Mouse (Mus musculus): ENCODE measurements around the gene Mmp8.

Mmp8 gene

DNA sequence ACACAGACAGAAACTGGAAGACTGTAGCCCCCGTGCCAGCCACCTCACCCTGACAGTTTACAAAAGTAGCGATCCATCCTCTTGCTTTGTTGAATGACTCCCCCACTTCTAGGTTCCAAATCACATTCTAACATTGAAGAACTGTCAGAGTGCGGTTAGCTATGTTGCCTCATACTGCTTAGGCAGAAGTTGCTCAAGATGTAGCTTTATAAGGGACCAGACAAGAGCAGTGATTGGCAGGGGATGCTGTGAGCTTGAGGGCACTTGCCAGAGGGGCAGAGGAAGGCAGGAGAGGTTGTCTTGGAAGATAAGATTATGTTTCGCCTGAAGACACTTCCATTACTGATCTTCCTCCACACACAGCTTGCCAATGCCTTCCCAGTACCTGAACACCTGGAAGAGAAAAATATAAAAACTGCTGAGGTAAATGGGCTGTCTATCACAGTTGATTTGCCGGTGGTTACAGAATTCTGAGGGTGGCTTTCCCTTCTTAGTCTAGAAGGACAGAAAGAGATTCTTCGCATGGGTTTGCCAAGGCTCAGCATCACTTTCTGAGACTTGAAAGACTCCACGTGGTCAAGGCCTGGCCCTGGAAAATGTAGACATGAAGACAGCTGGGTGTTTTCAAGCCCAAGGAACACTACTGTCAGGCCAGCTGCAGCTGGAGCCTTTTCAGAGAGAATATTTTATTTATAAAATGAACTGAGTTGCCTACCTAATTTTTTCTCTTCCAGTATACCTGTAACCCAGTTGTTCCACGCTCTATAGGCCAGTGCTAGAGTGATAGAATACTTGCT, at the start of gene Mmp8:
Gene Mmp8 (plus strand): TSS at position 236 of the 797 bp plus-strand sequence.
- no peak for DNase-seq (ENCODE audit: low spot score in 2 of 2)

DNA sequence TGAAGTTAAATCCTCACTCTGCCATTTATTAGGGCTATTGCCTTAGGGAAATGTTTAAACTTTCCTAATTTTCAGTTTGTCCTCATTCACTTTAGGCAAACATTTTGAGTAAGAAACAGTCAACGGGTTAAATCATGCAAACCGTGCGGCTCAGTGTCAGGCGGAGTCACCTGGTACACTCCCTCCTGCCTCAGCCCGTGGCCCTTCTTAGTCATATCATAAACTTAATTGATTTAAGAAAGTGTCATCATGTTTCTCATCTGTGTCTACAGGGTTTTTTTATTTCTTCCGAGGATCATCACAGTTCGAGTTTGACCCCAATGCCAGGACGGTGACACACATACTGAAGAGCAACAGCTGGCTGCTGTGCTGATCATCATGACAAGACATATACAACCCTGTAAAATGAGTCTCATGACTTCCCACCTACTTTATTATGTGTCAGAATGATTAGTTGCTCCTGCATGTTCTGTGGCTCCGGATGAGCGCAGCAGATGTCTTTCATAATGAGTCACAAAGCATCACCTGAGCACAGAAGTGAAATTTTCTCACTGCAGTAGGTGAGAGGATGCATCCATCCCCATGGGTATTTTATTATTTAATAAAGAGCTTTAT, 48.5 kb upstream of the Mmp8 start:
- no peak for DNase-seq (ENCODE audit: low spot score in 2 of 2)

DNA sequence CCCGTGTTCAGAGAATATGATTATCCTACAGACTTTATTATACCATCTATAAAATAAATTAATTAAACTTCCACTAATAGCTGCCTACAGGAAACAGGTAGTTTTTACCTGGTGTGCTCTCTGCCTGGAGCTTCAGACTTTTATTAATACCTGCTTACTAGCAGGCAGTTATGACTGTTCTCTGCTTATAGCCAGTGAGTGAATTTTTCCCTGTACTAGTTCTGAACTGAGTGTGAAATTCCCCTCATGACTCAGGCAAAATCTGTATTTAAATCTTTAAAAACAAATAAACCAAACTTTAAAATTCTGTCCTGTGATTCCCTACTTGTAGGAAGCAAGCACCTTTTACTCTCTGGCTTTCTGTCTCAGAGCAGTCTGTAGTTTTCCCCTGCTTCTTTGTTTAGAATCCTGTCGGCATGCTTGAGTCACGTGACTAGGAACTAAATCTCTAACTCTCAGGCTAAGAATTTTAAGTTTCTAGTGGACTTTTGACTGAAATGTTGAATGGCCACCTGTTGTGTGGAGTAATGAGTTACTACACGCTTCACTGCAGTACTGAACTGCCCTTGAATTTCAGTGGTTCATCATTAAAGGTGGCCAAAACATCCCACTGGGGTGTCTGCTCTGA, 40.2 kb upstream of the Mmp8 start:
- DNase-seq (ENCODE audit: low spot score in 2 of 2): no peak

DNA sequence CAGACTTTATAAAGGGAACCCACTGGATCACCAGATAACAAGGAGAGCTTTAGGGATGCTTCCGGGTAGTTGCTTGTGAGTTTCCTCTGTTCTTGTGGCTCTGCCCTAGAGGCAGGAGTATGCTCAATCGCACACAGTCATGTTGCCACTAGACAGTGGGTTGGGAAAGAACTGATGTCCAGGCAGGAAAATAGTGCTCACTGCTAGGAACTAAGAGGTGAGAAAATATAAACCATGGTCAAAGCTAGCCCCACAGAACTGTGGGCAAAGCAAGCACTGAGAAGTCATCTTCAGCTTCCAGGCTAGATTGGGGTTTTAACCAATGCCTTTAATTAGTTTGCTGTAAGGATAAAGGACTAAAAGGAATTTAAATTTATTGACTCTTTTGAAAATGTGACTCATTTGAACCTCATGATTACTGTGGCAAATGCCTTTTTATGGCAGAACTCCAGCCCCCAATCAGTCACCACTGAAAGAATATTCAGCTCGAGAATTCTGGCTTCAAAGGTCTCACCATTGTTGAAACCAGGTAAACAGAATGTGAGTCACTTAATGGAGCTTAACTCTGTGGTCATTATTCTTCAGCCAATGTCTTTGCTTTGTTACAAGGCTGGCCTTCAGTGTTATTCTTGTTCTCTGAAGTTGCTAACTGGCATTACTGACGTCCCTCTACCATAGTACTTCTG, 31.9 kb upstream of the Mmp8 start:
- no peak for DNase-seq (ENCODE audit: low spot score in 2 of 2)

DNA sequence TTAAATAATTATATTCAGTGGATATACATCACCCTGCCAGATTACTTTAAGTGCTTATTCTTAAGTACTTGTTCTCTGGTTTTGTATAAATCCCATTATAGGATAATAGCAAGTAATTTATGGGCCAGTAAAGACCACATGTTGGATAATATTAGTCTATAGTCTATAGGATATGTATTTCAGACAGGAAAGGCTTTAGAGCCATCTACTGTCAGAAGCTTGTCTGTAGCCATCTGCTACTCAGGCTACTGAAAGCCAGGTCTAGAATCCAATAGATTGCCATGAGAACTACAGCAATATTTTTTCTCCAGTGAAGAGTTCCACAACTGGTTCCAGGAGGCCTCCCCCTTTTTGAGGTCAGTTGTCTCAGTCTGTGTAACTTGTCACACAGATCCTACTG, 15.5 kb upstream of the Mmp8 start:
- DNase-seq (ENCODE audit: low spot score in 2 of 2): no peak

DNA sequence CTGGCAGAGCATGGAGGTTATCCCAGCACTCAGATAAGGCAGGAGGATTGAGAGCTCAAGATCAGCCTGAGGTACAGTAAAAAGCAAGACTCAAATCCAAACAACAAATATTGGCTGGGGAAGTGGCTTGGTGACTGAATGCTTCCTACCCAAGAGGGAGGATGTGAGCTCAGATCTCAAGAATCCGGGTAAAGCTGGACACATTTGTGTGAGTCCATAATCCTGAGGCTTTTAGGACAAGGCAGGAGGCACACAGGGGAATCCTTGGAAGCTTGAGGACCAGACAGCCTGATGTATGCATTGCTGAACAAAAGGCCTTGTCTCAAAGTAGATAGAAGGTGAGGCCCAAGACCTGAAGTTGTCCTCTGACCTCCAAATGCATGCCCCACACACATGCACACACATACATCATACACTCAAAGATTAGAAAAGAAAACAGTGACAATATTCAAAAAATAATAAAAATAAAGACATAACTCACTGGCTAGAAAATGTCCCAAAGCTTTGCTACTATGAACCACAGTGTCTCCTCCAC, 13.3 kb upstream of the Mmp8 start:
- no peak for DNase-seq (ENCODE audit: low spot score in 2 of 2)

DNA sequence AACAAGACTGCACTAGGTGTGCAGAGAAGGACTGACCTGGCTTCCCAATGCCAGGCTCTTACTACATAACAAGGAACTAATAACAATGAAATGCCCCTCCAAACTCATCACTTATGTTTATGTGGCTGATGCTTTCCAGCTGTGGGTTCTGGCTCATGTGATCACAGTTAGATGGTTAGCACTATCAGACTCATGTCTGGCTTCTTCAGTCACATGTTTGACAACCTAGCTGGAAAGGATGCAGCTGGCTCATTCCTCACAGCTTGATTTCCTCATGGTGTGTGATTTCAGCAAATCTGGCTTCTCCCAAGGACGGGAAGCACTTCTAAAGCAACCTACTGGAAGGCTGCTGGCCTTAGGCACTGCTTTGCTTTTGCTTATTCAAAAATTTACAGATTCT, 12.8 kb upstream of the Mmp8 start:
- DNase-seq (ENCODE audit: low spot score in 2 of 2): no peak

DNA sequence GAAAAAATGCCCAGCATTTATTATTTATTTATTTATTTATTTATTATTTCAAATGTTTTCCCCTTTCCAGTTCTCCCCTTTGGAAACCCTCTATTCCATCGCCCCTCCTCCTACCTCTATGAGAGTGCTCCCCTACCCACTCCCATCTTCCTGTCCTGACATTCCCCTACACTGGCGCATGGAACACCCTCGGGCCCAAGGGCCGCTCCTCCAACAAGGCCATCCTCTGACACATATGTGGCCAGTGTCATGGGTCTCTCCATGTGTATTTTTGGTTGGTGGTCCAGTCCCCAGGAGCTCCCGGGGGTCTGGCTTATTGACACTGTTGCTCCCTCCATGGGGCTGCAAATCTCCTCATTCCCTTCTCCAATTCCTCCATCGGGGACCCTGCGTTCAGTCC, 12.3 kb upstream of the Mmp8 start:
- no peak for DNase-seq (ENCODE audit: low spot score in 2 of 2)

DNA sequence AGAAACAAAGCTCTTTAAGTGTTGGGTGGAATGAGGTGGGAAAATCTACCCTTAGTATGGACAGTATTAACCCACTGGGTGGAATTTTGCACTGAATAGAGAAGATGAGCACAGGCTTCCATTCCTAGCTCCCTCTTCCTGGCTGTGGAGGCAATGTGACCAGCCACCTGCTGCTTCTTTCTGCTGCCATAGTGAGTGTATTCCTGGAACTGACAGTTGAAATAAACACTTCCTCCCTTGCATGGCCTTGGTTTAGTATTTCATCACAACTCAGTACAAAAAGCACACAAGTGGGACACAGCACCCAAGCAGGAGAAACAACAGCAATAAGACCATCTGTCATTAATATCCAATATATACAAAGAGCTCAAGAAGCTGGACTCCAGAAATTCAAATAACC, 6.3 kb upstream of the Mmp8 start:
- DNase-seq (ENCODE audit: low spot score in 2 of 2): no peak

DNA sequence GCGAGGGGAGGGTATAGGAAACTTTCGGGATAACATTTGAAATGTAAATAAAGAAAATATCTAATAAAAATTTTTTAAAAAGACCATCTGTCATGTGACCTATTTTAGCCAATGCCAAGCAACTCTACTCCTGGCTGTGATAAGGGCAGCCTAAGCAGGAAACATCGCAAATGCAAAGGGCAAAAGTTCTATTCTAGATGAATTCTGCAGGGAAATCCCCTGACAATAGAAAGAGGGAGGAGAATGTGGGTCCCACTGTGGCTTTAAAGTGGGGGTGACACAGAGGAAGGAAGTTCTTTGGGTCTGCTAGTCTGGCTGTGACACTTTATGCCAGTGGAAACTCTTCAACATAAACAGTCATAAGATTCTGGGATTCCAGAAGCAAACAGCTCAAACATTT, 4.7 kb upstream of the Mmp8 start:
- DNase-seq (ENCODE audit: low spot score in 2 of 2): no peak

DNA sequence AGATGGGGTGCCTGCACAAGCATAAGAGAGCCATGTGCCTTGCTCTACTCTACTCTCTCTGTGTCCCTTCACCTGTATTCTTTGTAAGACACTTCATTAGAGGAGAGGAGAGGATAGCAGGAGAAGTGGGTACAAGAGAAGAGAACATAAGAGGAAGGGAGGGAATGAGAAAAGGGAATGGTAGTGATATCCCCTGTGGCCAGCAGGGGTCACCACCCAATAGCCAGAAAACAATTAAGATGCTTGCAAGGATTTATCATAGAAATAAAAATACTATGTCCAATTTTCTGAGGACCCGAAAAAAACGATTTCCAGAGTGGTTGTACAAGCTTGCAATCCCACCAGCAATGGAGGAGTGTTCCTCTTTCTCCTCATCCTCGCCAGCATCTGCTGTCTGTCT, 3.9 kb upstream of the Mmp8 start:
- DNase-seq (ENCODE audit: low spot score in 2 of 2): no peak

DNA sequence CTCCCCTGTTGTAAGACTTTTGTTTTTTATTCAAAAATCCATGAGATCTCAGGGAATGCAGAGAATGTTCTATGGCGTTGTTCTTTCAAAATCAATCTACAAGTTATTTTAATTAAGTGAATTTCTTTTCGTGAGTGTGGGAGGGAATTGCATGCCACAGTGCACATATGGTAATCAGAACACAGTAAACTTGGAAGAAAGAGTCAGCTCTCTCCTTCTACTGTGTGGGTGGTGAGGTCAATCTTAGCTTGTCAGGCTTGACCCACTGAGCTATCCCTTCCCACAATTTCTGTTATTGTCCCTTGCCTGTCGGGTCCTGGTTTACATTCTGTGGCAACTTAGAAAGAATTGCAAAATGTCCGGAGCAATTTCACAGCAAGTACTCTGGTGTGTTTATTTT, 1.8 kb downstream of the Mmp8 start:
- DNase-seq (ENCODE audit: low spot score in 2 of 2): no peak

DNA sequence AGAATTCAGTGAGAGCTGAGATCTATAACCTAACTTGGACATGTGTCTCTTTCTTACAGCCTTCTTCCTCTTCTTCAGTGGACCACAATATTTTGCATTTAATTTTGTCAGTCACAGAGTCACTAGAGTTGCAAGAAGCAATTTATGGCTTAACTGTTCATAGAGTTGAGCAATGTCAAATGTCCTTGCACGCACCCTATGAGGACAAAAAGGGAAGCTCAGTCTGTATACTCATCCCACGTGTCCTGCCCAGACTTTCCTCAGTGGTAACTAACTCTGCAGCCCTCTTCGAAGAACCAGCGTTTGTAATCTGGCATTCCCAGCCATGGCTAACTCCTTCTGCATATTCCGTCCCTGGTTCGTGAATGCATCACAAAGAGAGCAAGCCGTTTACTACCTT, 9.1 kb downstream of the Mmp8 start:
- DNase-seq (ENCODE audit: low spot score in 2 of 2): no peak

DNA sequence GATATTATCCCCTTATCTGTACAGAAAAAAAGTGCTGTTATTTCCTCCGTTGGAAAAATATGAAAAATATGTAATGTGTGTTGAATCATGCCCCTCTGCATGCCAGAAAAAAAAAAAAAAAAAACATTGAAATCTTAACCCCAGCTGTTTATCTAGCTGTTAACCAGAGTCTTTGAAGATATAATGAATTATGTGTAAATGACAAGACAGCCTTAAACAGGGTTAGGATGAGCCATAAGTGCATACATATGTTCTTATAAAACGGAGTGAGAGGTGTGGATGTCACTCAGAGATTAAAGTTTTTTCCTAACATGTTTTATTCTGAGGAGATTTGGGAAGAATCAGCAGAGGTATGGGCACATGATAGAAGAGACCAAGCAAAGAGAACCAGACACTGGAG, 9.7 kb downstream of the Mmp8 start:
- DNase-seq (ENCODE audit: low spot score in 2 of 2): no peak

DNA sequence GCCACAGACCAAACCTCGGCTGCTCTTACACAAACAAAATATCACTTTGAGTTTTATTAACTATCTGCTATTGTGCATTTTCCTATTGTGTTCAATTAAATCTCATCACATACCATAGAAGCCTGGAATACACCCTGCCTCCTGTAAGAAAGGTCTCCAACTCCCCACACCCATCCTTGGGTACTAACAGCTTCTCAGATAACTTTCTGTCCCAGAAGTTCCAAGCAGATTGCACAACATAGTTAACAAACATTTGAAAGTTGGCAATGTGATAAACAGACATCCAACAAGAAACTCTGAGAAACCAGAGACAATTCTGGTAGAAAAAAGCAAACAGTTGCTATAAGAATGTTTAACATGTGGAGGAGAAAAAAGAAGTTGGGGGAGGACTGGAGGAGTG, 12.2 kb downstream of the Mmp8 start:
- DNase-seq (ENCODE audit: low spot score in 2 of 2): no peak

DNA sequence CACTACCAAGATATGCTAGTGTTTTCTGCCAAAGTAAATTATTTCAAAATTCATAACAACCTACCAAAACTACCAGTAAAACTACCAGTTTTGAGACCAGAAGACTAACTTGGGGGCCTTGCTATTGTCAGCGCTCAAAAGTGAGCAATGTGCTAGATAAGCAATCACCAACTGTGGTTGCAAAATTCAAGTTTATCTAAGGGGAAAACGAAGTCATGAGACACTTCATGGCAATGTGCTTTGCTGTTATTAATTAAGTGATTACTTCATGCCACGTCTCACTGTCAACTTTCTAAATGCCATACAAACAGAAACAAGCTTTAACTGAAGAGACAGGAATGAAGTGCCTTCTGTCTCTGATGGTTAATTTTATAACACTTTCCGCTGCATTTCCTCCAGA, 12.9 kb downstream of the Mmp8 start, which contains the start of gene Mmp27:
Gene Mmp27 (plus strand): TSS at position 235 of the 400 bp plus-strand sequence.
- DNase-seq (ENCODE audit: low spot score in 2 of 2): no peak

DNA sequence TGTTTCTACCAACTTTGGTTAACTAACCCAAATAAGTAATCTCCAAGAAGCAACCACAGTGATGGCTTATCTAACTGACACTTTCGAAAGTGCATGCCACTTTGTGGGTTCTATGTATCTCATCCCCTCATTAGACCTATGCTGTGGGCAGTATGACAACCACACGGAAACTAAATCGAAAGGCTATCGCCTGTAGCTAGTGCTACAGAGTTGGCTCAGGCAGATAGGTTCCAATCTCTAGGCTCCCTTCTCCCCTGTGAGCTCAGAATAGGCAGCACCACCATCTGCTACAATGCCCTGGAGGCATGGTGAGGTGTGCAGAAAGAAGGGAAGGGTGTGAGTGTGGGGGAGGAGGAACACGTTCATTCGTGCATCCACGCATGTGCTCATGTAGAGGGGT, 13.9 kb downstream of the Mmp8 start:
- no peak for DNase-seq (ENCODE audit: low spot score in 2 of 2)

DNA sequence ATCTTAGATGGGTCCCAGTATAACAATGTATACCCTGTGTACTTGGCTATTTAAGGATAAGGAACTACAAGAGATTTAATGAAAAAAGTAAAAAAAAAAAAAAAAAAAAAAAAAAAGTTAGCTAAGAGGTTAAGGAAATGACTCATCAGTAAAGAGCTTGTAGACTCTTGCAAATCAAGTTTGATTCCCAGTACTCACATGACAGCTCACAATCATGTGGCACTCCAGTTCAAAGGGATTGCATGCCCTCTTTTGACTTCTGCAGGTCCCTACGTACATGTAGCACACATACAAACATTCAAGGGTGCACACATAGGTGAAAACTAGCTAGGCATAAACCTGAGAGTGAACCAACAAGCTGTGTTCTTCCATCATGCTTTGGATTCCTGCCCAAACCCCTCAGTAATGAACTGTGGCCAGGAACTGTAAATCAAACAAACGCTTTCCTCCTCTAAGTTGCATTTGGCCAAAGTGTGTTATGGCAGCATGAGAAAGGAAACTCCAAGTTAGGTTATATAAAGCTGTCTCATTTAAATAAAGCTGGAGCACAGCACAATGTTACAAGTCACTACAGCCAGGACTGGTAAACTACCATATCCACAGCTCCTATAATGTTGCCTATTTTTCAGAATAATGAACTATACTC, 14.5 kb downstream of the Mmp8 start:
- no peak for DNase-seq (ENCODE audit: low spot score in 2 of 2)

DNA sequence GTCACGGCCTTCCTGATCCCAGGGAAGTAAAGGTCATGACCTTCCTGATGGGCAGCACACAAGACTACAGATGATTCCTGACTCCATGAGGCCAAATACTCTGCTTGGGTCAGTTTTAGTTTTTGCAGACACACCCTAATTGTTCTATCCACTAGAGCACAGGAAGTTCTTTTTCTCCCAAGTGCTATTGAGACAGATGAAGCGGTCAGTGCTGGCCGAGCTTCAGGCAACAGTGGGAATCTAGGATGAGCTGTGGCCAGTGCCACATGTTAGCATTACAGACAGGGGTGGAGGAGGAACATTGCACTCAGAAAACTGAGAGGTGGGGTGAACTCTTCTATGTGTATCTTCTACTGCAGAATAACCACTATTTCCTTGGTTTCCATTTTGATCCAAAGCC, 17.3 kb downstream of the Mmp8 start:
- no peak for DNase-seq (ENCODE audit: low spot score in 2 of 2)

DNA sequence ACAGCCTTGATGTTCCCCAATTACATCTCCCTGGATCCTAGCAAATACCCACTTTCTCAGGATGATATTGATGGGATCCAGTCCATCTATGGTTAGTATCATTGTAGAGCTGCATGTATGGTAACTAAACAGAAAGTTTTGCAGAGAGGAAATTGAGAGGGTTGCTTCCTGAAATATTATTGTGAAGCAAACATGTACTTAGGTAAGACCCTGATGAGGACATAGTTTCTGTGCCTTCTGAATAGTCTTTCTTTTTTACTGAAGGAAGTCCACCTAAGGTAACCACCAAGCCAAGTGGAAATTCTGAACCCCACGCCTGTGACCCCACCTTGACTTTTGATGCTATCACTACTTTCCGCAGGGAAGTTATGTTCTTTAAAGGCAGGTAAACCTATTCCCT, 19.1 kb downstream of the Mmp8 start:
- DNase-seq (ENCODE audit: low spot score in 2 of 2): no peak

DNA sequence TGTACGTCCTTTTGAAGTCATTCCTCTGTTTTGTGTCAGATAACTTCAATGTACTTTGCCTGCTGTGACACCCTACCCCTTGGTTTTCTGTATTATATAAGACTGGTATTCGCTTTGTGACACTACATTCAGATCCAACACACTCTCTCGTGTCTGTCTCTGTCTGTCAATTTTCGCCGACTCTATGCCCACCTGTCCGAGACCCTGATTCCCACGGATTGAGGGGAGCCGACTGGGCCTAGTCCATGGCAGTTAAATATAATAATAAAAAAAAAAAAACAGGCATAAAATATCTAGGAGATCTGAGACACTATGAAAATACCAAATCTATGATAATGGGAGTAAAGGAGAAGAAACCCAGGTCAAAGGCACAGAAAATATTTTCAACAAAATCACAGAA, 31.8 kb downstream of the Mmp8 start:
- DNase-seq (ENCODE audit: low spot score in 2 of 2): no peak

DNA sequence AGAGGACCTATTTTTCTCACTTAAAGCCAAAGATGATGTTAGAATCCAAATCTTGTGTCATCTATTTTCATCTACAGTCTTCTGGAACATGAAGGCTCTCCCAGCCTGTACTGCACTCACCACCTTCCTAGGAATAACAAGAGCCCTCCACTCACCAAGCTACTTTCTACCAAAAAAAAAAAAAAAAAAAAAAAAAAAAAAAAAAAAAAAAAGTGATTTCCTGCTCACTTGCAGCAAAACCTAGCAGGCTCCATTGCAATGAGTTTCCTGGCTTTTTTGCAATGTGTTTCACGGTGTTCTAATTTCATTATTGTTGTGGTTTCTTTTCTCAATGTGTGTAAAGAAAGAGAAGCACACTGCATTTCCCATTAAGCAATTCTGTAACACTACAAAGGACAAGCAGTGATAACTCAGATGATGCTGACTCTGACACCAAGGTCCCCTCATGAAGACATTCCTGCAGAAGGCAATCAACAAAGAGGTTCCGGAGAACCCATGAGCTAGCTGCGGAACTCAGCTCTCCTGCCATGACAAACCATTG, 35.1 kb downstream of the Mmp8 start:
- no peak for DNase-seq (ENCODE audit: low spot score in 2 of 2)
